Mouse (Mus musculus) neutrophil, adult 65 days (primary cell): ENCODE data around the gene Ifnl2. TPM values are rescaled to one million over a fixed set of nuclear protein-coding genes. Genes with fewer than 3 reads are reported as not detected.

ENCODE experiments used
- total RNA-seq: library from RNA; stranded (reverse); gene quantifications from 2 replicates; pipeline ENCODE4 v1.2.4, GENCODE M21; 2023

The Ifnl2 gene
- not detected in 2 replicates for total RNA-seq

GRCm38 (mm10) chr7:28510405-28510974 is at the start of gene Ifnl2:
Ifnl2 (minus strand) TSS chr7:28510455.

GRCm38 (mm10) chr7:28547154-28547553 is 36.9 kb upstream of the Ifnl2 start, which contains the start of gene Nccrp1:
Nccrp1 (minus strand) TSS chr7:28547254.

GRCm38 (mm10) chr7:28540526-28540925 is 30.3 kb upstream of the Ifnl2 start, which contains the start of gene Sycn:
Sycn (plus strand) TSS chr7:28540885.

GRCm38 (mm10) chr7:28522536-28522935 is 12.3 kb upstream of the Ifnl2 start, which contains the start of gene Ifnl3:
Ifnl3 (plus strand) TSS chr7:28522836.

Other genes with a start within 250 kb of the Ifnl2 start
- 1.2 and 1.6 TPM in 2 replicates for gene Eid2, start 242.6 kb downstream of the Ifnl2 start, total RNA-seq
- 5.0 and 6.9 TPM in 2 replicates for gene Eid2b, start 232.7 kb downstream of the Ifnl2 start, total RNA-seq
- gene Selenov, start 219.3 kb downstream of the Ifnl2 start, total RNA-seq = not detected in 2 replicates
- not detected in 2 replicates for gene Dll3, start 208.2 kb downstream of the Ifnl2 start, total RNA-seq
- gene Timm50, start 198.4 kb downstream of the Ifnl2 start, total RNA-seq = 30.5 and 34.3 TPM in 2 replicates
- gene Supt5, start 171.7 kb downstream of the Ifnl2 start, total RNA-seq = 75.3 and 85.3 TPM in 2 replicates
- 615 and 788 TPM in 2 replicates for gene Rps16, start 159.8 kb downstream of the Ifnl2 start, total RNA-seq
- gene Plekhg2, start 137.9 kb downstream of the Ifnl2 start, total RNA-seq = 23.5 and 27.9 TPM in 2 replicates
- gene Zfp36, start 130.2 kb downstream of the Ifnl2 start, total RNA-seq = 1,259 and 1,483 TPM in 2 replicates
- gene Med29, start 117.7 kb downstream of the Ifnl2 start, total RNA-seq = 7.6 and 8.2 TPM in 2 replicates
- gene Paf1, start 117.5 kb downstream of the Ifnl2 start, total RNA-seq = 67.1 and 90.2 TPM in 2 replicates
- gene Gmfg, start 73.0 kb downstream of the Ifnl2 start, total RNA-seq = 593 and 595 TPM in 2 replicates
- gene Lrfn1, start 58.5 kb downstream of the Ifnl2 start, total RNA-seq = 1.8 and 3.4 TPM in 2 replicates
- gene Ifnl3, start 12.4 kb upstream of the Ifnl2 start, total RNA-seq = not detected in 2 replicates
- not detected in 2 replicates for gene Sycn, start 30.4 kb upstream of the Ifnl2 start, total RNA-seq
- 0.60 and 0.68 TPM in 2 replicates for gene Nccrp1, start 36.8 kb upstream of the Ifnl2 start, total RNA-seq
- 67.4 and 83.8 TPM in 2 replicates for gene Samd4b, start 87.7 kb upstream of the Ifnl2 start, total RNA-seq
- gene Pak4, start 87.7 kb upstream of the Ifnl2 start, total RNA-seq = 7.0 and 7.5 TPM in 2 replicates
- gene Acp7, start 120.9 kb upstream of the Ifnl2 start, total RNA-seq = not detected in 2 replicates
- gene Fbxo27, start 182.4 kb upstream of the Ifnl2 start, total RNA-seq = 0.95 TPM in 1 of 2 replicates, not detected in the other
- 2.2 and 4.9 TPM in 2 replicates for gene Fbxo17, start 206.3 kb upstream of the Ifnl2 start, total RNA-seq
- gene Mrps12, start 231.4 kb upstream of the Ifnl2 start, total RNA-seq = 13.6 and 16.0 TPM in 2 replicates
- 6.7 and 8.1 TPM in 2 replicates for gene Sars2, start 231.5 kb upstream of the Ifnl2 start, total RNA-seq
- gene Ccer2, start 245.7 kb upstream of the Ifnl2 start, total RNA-seq = not detected in 2 replicates